Mouse (Mus musculus) G1E (cell line): ENCODE measurements around the gene Map1b.

Experiments
- CTCF ChIP-seq: IDR thresholded peaks from 2 replicates; pipeline ENCODE4 v1.5.1; 2012; ENCODE audit warnings: low read depth, low read length, inconsistent platforms, mixed read lengths
- GATA1 ChIP-seq: IDR thresholded peaks from 2 replicates; pipeline ENCODE4 v1.6.1; 2012; ENCODE audit warnings: borderline replicate concordance, low read length, inconsistent platforms, mixed read lengths

DNA sequence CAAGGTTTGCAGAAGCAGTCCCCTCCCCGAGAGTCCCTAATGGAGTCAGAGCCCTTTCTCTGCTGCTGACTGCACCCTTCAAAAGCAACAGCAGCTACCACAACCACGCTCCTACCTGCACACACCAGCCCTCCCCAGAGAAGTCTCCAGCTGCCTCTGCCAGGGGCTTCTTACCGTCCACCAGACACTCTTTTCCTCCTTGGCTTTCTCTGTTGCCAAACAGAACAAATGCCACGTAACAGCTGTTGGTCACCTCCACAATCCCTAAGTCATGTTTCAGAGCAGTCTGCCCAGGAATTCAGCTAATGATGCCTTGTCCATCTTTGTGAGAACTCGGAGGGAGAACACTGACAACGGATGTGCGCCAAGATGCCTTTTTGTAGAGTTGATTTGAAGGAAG, 69.3 kb downstream of the Map1b start:
- TF ChIP-seq CTCF: no peak
- no peak for TF ChIP-seq GATA1
